Mouse (Mus musculus) myocyte (in vitro differentiated cells): Measurements from ENCODE around the gene Mettl7b. TPM values are rescaled to one million over a fixed set of nuclear protein-coding genes. Genes with fewer than 3 reads are reported as not detected.
A peak's percentile ranks its signal among the peaks of the same experiment; 100 is the strongest.

ENCODE experiments used
- H3K27me3 ChIP-seq: one replicate; pipeline ENCODE4 v1.6.1; 2011; ENCODE audit not compliant: control insufficient read depth, insufficient read depth, insufficient read length
- H3K36me3 ChIP-seq: one replicate; pipeline ENCODE4 v1.6.1; 2011; ENCODE audit not compliant: control insufficient read depth, insufficient read depth
- H3K4me2 ChIP-seq: one replicate; pipeline ENCODE4 v1.6.1; 2011; ENCODE audit warnings: low read depth, control low read depth
- H3K4me3 ChIP-seq: one replicate; pipeline ENCODE4 v1.5.1; 2011; ENCODE audit warnings: mild to moderate bottlenecking, control low read depth, moderate library complexity
- H3K79me2 ChIP-seq: one replicate; pipeline ENCODE4 v1.6.1; 2011; ENCODE audit not compliant: control insufficient read depth, insufficient read depth
- H3ac ChIP-seq: one replicate; pipeline ENCODE4 v1.6.1; 2011; ENCODE audit not compliant: control insufficient read depth, insufficient read length
- CEBPB ChIP-seq: IDR thresholded peaks from 2 replicates; pipeline ENCODE4 v1.6.1; 2011; ENCODE audit warnings: mild to moderate bottlenecking, moderate library complexity; ENCODE audit not compliant: poor library complexity, insufficient read depth, severe bottlenecking
- E2F4 ChIP-seq: IDR thresholded peaks from one replicate; pipeline ENCODE4 v1.6.1; 2011; ENCODE audit warnings: mild to moderate bottlenecking, control low read depth, moderate library complexity; ENCODE audit not compliant: insufficient read depth
- MAX ChIP-seq: IDR thresholded peaks from one replicate; pipeline ENCODE4 v1.6.1; 2011; ENCODE audit warnings: low read depth, mild to moderate bottlenecking, control low read depth
- MYOD1 ChIP-seq, 3 experiments: IDR thresholded peaks; one replicate each; pipeline ENCODE4 v1.6.1; 2011; ENCODE audit warnings: control low read depth in 2 of 3, low read depth in 2 of 3, mild to moderate bottlenecking in 2 of 3, moderate library complexity in 1 of 3; ENCODE audit not compliant: insufficient read length in 2 of 3, control insufficient read depth in 1 of 3
- MYOG ChIP-seq, 3 experiments: IDR thresholded peaks; one replicate each; pipeline ENCODE4 v1.6.1; 2011; ENCODE audit warnings: control low read depth in 2 of 3, low read depth in 2 of 3, mild to moderate bottlenecking in 2 of 3; ENCODE audit not compliant: insufficient read length in 2 of 3, control insufficient read depth in 1 of 3, insufficient read depth in 1 of 3
- POLR2A ChIP-seq: IDR thresholded peaks from one replicate; pipeline ENCODE4 v1.6.1; 2011; ENCODE audit warnings: low read depth, mild to moderate bottlenecking, control low read depth, moderate library complexity; ENCODE audit not compliant: insufficient read length
- POLR2AphosphoS2 ChIP-seq: IDR thresholded peaks from one replicate; pipeline ENCODE4 v1.6.1; 2011; ENCODE audit warnings: low read depth, control low read depth; ENCODE audit not compliant: insufficient read length
- REST ChIP-seq: IDR thresholded peaks from one replicate; pipeline ENCODE4 v1.6.1; 2011; ENCODE audit warnings: mild to moderate bottlenecking, control low read depth, moderate library complexity; ENCODE audit not compliant: insufficient read depth, insufficient read length
- SRF ChIP-seq: IDR thresholded peaks from one replicate; pipeline ENCODE4 v1.6.1; 2011; ENCODE audit warnings: low read depth; ENCODE audit not compliant: control insufficient read depth, insufficient read length
- TCF12 ChIP-seq: IDR thresholded peaks from one replicate; pipeline ENCODE4 v1.6.1; 2011; ENCODE audit warnings: mild to moderate bottlenecking, control low read depth; ENCODE audit not compliant: poor library complexity, insufficient read depth, severe bottlenecking
- TCF3 ChIP-seq: IDR thresholded peaks from one replicate; pipeline ENCODE4 v1.6.1; 2011; ENCODE audit warnings: low read depth, control low read depth; ENCODE audit not compliant: insufficient read length
- USF1 ChIP-seq: IDR thresholded peaks from one replicate; pipeline ENCODE4 v1.6.1; 2011; ENCODE audit warnings: low read depth, mild to moderate bottlenecking, control low read depth, moderate library complexity
- polyA plus RNA-seq: library from polyadenylated mRNA; unstranded; fragments of >200 nt; fragmentation: generic; extraction: Trizol; gene quantifications from one replicate; pipeline ENCODE4 v1.2.1, GENCODE M21; 2012; ENCODE audit warnings: missing spikeins

The Mettl7b gene
- polyA plus RNA-seq, 1 experiment: 0.71 TPM

DNA sequence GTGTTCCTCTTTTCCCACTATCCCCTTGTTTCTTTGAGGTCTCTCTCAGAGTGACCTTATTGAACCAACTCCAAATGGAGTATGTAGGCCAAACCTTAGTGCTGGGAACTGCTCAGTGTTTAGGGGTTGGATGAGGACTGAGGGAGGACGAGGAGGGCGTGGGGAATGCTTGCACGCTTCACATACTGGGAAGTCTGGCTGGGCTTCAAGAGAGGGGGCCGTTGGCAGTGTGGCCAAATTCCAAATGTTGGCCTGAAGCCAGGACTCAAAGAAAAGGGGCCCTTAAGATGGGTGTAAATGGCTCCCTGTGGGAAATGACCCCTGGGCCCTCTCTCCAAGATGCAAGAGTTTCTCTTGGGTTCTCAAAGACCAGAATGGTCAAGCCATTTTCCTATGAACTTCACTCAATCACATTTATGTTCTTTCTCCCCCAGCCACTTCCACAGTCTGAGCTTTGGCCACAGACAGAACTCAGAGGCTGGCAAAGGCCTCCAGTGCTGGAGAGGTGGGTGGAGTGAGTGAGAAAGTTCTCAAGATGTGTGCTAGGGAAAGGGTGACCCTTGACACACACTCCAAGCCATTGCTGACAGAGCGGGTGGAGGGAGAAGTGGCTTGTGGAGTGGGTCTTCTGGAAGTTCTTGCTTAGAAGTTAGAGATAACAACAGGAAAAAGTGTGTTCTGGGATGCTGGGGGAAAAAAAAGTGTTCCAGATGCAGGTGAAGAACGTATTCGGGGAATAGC is 31.0 kb downstream of the Mettl7b start:
- Histone ChIP-seq H3K4me2 (peak overlapping the region; percentile 32), H3ac (no peak overlapping the region), H3K27me3 (no peaks in the 10 kb centered on the region), H3K79me2 (peaks cover 22% of the 10 kb centered on the region), H3K36me3 (no peaks in the 10 kb centered on the region), H3K4me3 (no peak overlapping the region)
- no peak for TF ChIP-seq TCF3
- TF ChIP-seq MYOD1 (IDR thresholded peaks at IDR 0.05; ENCODE audit: control insufficient read depth in 1 of 3, insufficient read length in 2 of 3, low read depth in 2 of 3): no peak
- no peak for TF ChIP-seq REST
- TF ChIP-seq MAX: no peak
- TF ChIP-seq POLR2A: no peak
- TF ChIP-seq USF1: no peak
- TF ChIP-seq TCF12: no peak
- TF ChIP-seq E2F4: no peak
- TF ChIP-seq MYOG (IDR thresholded peaks at IDR 0.05; ENCODE audit: control insufficient read depth in 1 of 3, insufficient read depth in 1 of 3, insufficient read length in 2 of 3, low read depth in 2 of 3): no peak
- TF ChIP-seq CEBPB: no peak
- no peak for TF ChIP-seq SRF
- no peak for TF ChIP-seq POLR2AphosphoS2

DNA sequence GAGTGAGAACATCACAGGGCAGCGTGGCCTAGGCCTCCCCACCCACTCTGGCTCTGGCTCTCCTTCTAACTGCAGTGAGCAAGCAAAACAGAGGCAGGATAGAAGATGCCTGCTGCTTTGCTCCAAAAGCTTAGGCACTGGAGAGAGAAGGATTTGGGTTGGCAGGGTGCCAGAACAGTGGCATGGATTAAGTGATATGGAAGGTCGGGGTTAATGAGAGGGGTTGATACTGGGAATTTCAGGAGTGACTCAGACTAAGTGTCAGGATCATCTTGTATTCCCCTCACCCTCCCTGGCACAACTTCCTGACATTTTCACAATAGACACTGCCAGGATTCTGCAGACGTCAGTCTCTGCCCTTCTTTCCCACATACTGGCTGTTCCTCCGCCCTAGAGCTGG is 32.4 kb downstream of the Mettl7b start:
- Histone ChIP-seq H3K4me3 (no peak overlapping the region), H3K79me2 (peaks cover 23% of the 10 kb centered on the region), H3K4me2 (peak overlapping the region; percentile 60), H3K27me3 (no peaks in the 10 kb centered on the region), H3K36me3 (no peaks in the 10 kb centered on the region), H3ac (no peak overlapping the region)
- no peak for TF ChIP-seq MYOG (IDR thresholded peaks at IDR 0.05; ENCODE audit: control insufficient read depth in 1 of 3, insufficient read depth in 1 of 3, insufficient read length in 2 of 3, low read depth in 2 of 3)
- TF ChIP-seq CEBPB: 0 out of 2 replicates have a peak, but pooled peaks have one; percentile 39

DNA sequence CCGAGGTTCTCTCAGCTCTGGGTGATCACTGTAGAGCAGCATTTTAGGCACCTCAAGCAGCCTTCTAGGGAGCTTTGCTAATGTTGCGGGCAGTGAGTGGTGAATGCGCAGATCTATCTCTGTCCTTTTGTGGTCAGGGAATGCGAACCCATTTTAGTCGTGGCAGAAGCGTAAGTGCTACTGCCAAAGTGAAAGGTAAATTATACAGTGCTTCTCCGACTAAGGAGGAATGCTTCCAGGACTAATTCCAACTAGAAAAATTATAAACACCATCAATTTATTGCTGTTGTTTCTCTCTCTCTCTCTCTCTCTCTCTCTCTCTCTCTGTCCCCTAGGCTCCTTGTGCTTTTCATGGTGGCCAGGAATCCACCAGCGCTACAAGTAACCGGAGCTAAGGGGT is 36.9 kb downstream of the Mettl7b start, which contains the start of gene Bloc1s1:
Gene Bloc1s1, minus strand, starts transcription at position 101 of the 400 bp plus-strand sequence.
- H3K36me3 ChIP-seq: no peaks in the 10 kb centered on the region
- peak within 1 kb of the TSS; percentile 96 for H3K4me2 ChIP-seq
- no peaks in the 10 kb centered on the region for H3K27me3 ChIP-seq
- peaks cover 14% of the 10 kb centered on the region for H3K79me2 ChIP-seq
- peak within 1 kb of the TSS; percentile 49 for H3ac ChIP-seq
- no peak for TF ChIP-seq MYOD1 (IDR thresholded peaks at IDR 0.05; ENCODE audit: control insufficient read depth in 1 of 3, insufficient read length in 2 of 3, low read depth in 2 of 3)
- H3K4me3 ChIP-seq: peak within 1 kb of the TSS; percentile 34

DNA sequence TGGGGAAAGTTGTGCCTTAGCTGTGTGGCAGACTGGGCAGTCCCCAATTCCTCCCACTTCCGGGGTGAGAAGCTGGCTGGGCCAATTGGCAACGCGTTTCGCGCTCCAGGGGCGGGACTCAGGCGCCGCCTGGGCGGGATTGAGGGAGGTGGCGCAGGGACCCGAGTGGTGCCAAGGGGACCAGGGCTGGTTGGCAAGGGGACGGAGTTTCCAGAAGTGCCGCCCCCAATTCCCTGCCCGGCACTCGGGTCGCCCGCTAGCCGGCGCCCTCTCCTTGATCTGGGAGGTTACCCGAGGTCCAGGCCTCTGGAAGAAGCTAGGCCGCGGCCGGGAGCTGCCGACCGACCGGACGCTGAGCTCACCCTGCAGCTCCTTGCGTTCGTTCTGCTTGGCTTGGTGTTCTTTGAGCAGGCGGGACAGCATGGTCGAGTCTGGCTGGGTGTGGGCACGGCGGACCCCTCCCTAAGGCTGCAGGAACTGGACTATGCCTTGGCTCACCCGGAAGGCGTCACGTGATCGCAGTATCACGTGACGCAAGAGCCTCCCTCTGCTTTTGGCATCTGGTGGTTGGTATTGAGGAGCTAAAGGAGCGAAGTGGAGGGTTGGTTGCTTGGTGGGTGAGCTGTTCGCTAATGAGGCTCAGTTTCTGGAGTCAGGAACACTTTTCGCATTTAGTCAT is 37.6 kb downstream of the Mettl7b start:
- Histone ChIP-seq H3K79me2 (peaks cover 14% of the 10 kb centered on the region), H3ac (peak overlapping the region; percentile 49), H3K36me3 (no peaks in the 10 kb centered on the region), H3K4me2 (peak overlapping the region; percentile 96), H3K27me3 (no peaks in the 10 kb centered on the region), H3K4me3 (peak overlapping the region; percentile 34)
- TF ChIP-seq SRF (peak; percentile 33), POLR2A (peak; percentile 88), CEBPB (peak; percentile 29; the same call in 1 of the 2 replicates), MYOG (IDR thresholded peaks at IDR 0.05; ENCODE audit: control insufficient read depth in 1 of 3, insufficient read depth in 1 of 3, insufficient read length in 2 of 3, low read depth in 2 of 3) (peak in 1 of 3 experiments; percentile 9), USF1 (peak; percentile 100), POLR2AphosphoS2 (peak; percentile 96), MYOD1 (IDR thresholded peaks at IDR 0.05; ENCODE audit: control insufficient read depth in 1 of 3, insufficient read length in 2 of 3, low read depth in 2 of 3) (peak in 1 of 3 experiments; percentile 14), TCF12 (peak; percentile 1), E2F4 (no peak), REST (no peak), MAX (no peak), TCF3 (no peak)

DNA sequence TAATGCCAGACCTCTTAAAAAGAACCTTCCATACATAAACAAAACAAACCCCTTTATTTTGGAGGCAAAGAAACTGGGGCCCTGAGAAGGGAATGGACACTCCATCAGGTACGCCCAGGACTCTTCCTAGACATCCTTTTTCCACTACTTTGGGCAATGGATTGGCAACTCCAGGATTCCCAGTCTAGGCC is 38.1 kb downstream of the Mettl7b start, which contains the start of gene Rdh5:
Gene Rdh5, minus strand, starts transcription at position 67 of the 191 bp plus-strand sequence.
- H3K36me3 ChIP-seq: no peaks in the 10 kb centered on the region
- peaks cover 14% of the 10 kb centered on the region for H3K79me2 ChIP-seq
- peak within 1 kb of the TSS; percentile 49 for H3ac ChIP-seq
- H3K4me3 ChIP-seq: peak within 1 kb of the TSS; percentile 34
- no peaks in the 10 kb centered on the region for H3K27me3 ChIP-seq
- peak within 1 kb of the TSS; percentile 96 for H3K4me2 ChIP-seq
- TF ChIP-seq MYOD1 (IDR thresholded peaks at IDR 0.05; ENCODE audit: control insufficient read depth in 1 of 3, insufficient read length in 2 of 3, low read depth in 2 of 3): no peak
- no peak for TF ChIP-seq MYOG (IDR thresholded peaks at IDR 0.05; ENCODE audit: control insufficient read depth in 1 of 3, insufficient read depth in 1 of 3, insufficient read length in 2 of 3, low read depth in 2 of 3)
- TF ChIP-seq MAX: no peak
- TF ChIP-seq TCF12: no peak
- no peak for TF ChIP-seq SRF
- TF ChIP-seq E2F4: no peak
- TF ChIP-seq POLR2A: no peak
- TF ChIP-seq REST: no peak
- no peak for TF ChIP-seq POLR2AphosphoS2
- TF ChIP-seq CEBPB: no peak
- TF ChIP-seq TCF3: no peak
- no peak for TF ChIP-seq USF1
